Mouse (Mus musculus) neural tube, embryonic 14.5 days (tissue): ENCODE data around the gene Lhx6. TPM values are rescaled to one million over a fixed set of nuclear protein-coding genes. Genes with fewer than 3 reads are reported as not detected.

Source experiments
- ATAC-seq: fragments of 200-750 bp; cut with Nextera tagmentation; 2 replicates; pipeline ENCODE4 v1.8.0; 2017; ENCODE audit warnings: low read depth, mild to moderate bottlenecking, moderate TSS enrichment, moderate library complexity
- H3K27ac ChIP-seq: fragments of 300-500 bp; sonication (generic); 2 replicates; pipeline ENCODE4 v1.5.1; 2014; ENCODE audit warnings: low read depth, mild to moderate bottlenecking, control low read depth, low read length, moderate library complexity, mixed read lengths
- H3K27me3 ChIP-seq: fragments of 300-500 bp; sonication (generic); 2 replicates; pipeline ENCODE4 v1.6.1; 2014; ENCODE audit warnings: low read length; ENCODE audit not compliant: control insufficient read depth, insufficient read depth
- H3K36me3 ChIP-seq: fragments of 300-500 bp; sonication (generic); 2 replicates; pipeline ENCODE4 v1.6.1; 2014; ENCODE audit warnings: low read length, mixed read lengths; ENCODE audit not compliant: control insufficient read depth, insufficient read depth
- H3K4me1 ChIP-seq: fragments of 300-500 bp; sonication (generic); 2 replicates; pipeline ENCODE4 v1.6.1; 2014; ENCODE audit warnings: low read length; ENCODE audit not compliant: control insufficient read depth, insufficient read depth
- H3K4me2 ChIP-seq: fragments of 300-500 bp; sonication (generic); 2 replicates; pipeline ENCODE4 v1.6.1; 2014; ENCODE audit warnings: mild to moderate bottlenecking, low read depth, low read length, control low read depth
- H3K4me3 ChIP-seq: fragments of 300-500 bp; sonication (generic); 2 replicates; pipeline ENCODE4 v1.5.1; 2014; ENCODE audit warnings: low read depth, low read length, control low read depth, mixed read lengths
- H3K9ac ChIP-seq: fragments of 300-500 bp; sonication (generic); replicated peaks from 2 replicates; pipeline ENCODE4 v1.6.1; 2014; ENCODE audit warnings: low read depth, mild to moderate bottlenecking, control low read depth, low read length, mixed read lengths
- H3K9me3 ChIP-seq: fragments of 300-500 bp; sonication (generic); 2 replicates; pipeline ENCODE4 v1.6.1; 2016; ENCODE audit warnings: low read length; ENCODE audit not compliant: control insufficient read depth
- WGBS: fragments of 180-500 bp; shearing (Covaris S2); extraction: QIAGEN DNeasy Blood & Tissue Kit; methylation state at CpG from one replicate; pipeline ENCODE4 v1.1.7; 2014; 5-methylcytosine and 5-hydroxymethylcytosine counted together
- polyA plus RNA-seq: library from polyadenylated mRNA; unstranded; fragments of >200 nt; fragmentation: Nextera tagmentation; extraction: Ambion mirVana; gene quantifications from 2 replicates; pipeline ENCODE4 v1.2.1, GENCODE M21; 2014

Lhx6 gene
- polyA plus RNA-seq, 1 experiment from 2014 or later = not detected

DNA sequence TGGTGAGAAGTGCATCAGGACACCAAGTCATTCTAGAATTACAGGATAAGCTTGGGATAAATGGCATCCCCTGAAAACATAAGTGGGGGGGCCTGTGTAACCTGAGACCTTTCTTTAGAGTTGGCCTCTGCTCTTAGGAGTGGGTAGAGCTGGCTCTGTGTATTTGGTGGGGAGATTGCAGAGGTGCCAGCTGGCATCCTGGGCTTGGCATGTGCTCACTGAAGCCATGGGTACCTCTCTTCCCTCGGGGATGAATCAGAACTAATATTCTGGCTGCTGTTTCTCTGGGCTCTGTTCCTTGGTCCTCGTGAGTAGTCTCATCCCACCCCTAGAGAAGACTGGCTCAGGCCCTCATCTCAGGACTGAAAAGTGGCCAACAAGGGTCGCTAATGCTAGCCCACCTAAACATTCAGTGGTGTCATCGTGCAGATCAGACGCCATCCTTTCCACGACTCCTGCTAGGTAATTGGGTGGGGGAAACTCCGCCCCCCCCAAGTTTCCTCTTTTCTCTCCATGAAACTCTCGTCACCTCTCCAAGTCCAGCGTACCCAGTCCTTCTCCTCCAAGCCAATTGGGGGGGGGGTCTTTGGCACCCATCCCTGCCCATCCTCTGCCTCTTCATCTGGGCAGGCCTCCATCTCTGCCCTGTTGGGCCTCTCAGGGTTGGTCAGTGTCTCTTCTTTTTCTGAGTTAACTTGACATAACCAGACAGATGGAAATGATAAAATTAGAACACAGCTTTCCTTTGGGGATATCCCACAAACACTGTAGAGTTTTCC is 22.2 kb downstream of the Lhx6 start:
- no peak overlapping the region for H3K4me2 ChIP-seq
- H3K9ac ChIP-seq = no peak overlapping the region
- 0 out of 2 replicates have a peak, but pooled peaks cover 3% of the 10 kb centered on the region for H3K27me3 ChIP-seq
- no peaks in the 10 kb centered on the region for H3K4me1 ChIP-seq
- H3K27ac ChIP-seq = no peak overlapping the region
- 73% methylated on average over 9 of the region's 9 CpGs for WGBS
- no peaks in the 10 kb centered on the region for H3K9me3 ChIP-seq
- no peaks in the 10 kb centered on the region for H3K36me3 ChIP-seq
- no peak for ATAC-seq
- H3K4me3 ChIP-seq = no peak overlapping the region

DNA sequence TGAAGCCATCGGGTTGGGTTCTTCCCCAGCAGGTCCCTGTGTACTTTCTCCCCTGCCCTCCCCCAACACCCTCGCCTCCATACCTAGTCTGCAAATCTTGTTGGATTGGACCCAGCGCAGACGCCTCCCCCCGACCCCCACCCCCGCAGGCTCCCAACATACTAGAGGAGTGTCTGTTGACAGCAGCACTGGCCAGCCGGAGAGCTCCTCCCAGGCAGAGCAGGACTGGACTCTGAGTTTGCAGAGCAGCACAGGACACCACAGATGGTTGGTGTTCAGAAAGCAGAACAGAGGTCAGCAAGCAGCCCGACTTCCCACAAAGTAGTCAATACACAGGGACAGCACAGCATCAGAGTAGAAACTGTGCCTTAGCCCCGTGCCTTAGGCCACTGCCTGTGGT is 23.8 kb downstream of the Lhx6 start:
- Histone ChIP-seq H3K4me2 (no peak overlapping the region), H3K4me1 (peaks cover 6% of the 10 kb centered on the region; the same call in 1 of the 2 replicates), H3K9me3 (no peaks in the 10 kb centered on the region), H3K9ac (no peak overlapping the region), H3K27me3 (no peaks in the 10 kb centered on the region), H3K4me3 (no peak overlapping the region), H3K36me3 (no peaks in the 10 kb centered on the region), H3K27ac (no peak overlapping the region)
- WGBS = 45% methylated on average over 9 of the region's 9 CpGs
- no peak for ATAC-seq

DNA sequence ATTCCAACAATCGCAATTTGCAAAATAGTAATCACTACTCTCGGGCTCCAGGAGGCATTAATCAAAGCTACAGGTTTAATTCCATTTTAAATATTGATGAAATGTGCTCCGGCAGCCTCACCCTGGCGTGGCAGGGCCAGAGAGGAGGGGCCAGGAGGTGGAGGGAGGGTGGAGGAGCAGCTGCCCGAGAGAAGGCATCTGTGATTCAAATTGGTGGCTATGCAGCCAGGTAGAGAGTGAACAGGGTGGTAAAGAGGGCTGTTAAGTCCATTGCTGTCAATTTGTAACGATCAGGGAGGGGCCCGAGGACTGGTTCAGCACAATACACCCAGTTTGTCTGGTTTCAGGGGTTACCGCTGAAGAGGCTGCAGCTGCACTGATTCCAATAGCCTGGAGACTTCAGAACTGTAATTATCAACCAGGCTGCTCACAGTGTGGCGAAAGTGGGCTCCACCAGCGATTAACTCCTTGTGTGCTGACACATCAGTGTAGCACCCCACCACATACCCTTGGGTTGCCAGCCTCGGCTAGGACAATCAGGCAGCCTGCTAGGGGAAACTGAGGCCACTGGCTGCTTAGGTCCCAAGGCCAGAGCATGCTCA is 27.9 kb downstream of the Lhx6 start:
- 0 out of 2 replicates have a peak overlapping the region, but pooled peaks have one; percentile 1 for H3K4me3 ChIP-seq
- H3K36me3 ChIP-seq = no peaks in the 10 kb centered on the region
- no peaks in the 10 kb centered on the region for H3K9me3 ChIP-seq
- no peaks in the 10 kb centered on the region for H3K27me3 ChIP-seq
- H3K4me1 ChIP-seq = peaks cover 6% of the 10 kb centered on the region; the same call in 1 of the 2 replicates
- peak; percentile 72 for ATAC-seq
- peak overlapping the region; percentile 35 for H3K4me2 ChIP-seq
- no peak overlapping the region for H3K27ac ChIP-seq
- H3K9ac ChIP-seq = peak overlapping the region; percentile 9; the same call in 1 of the 2 replicates
- WGBS = 9% methylated on average over 11 of the region's 11 CpGs

DNA sequence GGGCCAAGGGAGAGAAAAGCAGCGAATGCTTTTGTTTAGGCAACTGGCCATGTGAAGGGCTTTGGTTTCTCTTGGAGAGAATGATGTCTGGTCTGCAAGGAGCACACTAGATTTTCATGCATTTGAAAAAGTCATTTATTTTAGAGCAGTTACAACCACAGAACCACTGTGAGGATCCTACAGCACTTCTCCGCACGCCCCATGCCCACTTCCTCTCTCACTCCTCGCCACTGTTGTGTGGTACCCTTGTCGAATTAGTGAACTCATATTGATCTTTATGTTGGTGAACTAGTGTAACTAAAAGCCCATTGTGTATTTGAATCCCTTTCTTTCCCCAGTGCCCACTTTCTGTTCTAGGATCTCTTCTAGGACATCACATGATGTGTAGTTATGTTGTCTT is 30.0 kb downstream of the Lhx6 start:
- Histone ChIP-seq H3K36me3 (no peaks in the 10 kb centered on the region), H3K9ac (no peak overlapping the region), H3K4me3 (no peak overlapping the region), H3K27ac (no peak overlapping the region), H3K27me3 (no peaks in the 10 kb centered on the region; the same call in 1 of the 2 replicates), H3K4me2 (no peak overlapping the region), H3K4me1 (peaks cover 6% of the 10 kb centered on the region; the same call in 1 of the 2 replicates), H3K9me3 (no peaks in the 10 kb centered on the region)
- ATAC-seq = no peak
- WGBS = 89% methylated on average over 5 of the region's 5 CpGs

DNA sequence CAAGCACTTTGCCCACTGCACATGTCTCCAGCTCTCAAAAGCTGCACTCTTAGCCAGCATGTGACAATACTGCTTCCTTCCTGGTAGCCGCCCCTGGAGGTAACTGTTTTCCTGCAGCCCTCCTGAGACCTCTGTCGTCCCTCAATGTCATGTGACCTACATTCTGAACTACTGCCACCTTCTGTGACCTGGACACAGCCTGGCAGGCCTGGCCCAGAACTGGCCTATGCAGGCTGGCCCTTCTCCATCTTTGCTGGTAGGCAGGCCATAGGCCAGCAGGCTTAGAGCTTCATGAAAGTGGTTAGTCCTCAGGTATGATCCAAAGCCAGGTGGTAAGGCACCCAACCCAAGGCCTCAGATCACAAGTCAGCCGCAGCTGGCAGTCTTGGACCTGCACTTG is 31.4 kb downstream of the Lhx6 start:
- Histone ChIP-seq H3K36me3 (no peaks in the 10 kb centered on the region), H3K9ac (no peak overlapping the region), H3K27me3 (no peaks in the 10 kb centered on the region; the same call in 1 of the 2 replicates), H3K4me2 (no peak overlapping the region), H3K9me3 (no peaks in the 10 kb centered on the region), H3K27ac (no peak overlapping the region), H3K4me1 (peaks cover 6% of the 10 kb centered on the region; the same call in 1 of the 2 replicates), H3K4me3 (no peak overlapping the region)
- no peak for ATAC-seq
- whole genome bisulfite sequencing = 58% methylated on average over 3 of the region's 3 CpGs

DNA sequence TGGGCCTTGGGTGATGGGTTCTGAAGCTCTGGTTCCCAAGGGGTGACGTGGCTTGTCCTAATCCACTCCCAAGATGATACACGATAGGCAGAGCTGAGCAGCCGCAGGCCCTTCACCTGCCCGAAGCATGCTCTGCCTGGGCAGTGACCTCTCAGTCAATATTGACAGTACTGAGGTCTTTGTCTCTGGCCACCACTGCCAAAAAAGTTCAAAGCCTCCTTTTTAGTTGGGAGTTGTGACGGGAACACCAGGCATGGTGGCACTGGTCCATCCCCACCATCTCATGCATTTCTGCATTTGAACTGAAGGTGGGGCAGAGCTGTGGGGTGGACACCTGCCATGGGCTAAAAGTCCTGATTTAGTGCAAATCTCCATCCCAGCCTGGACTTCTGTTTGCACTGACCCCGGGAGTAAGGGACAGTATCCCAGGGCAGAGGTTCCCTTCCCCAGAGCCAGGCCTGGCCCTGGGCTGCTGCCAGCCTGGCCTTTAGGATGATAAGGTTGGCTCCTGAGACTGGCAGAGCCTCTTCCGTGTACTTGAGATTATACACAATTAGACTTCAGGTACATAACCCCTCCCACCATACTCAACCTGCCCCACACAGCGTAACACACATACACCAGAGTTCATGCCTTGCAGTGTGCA is 33.4 kb downstream of the Lhx6 start:
- Histone ChIP-seq H3K4me2 (no peak overlapping the region), H3K9ac (no peak overlapping the region), H3K27me3 (no peaks in the 10 kb centered on the region; the same call in 1 of the 2 replicates), H3K36me3 (no peaks in the 10 kb centered on the region), H3K9me3 (no peaks in the 10 kb centered on the region), H3K4me3 (no peak overlapping the region), H3K27ac (no peak overlapping the region), H3K4me1 (peaks cover 3% of the 10 kb centered on the region; the same call in 1 of the 2 replicates)
- no peak for ATAC-seq
- 91% methylated on average over 8 of the region's 8 CpGs for WGBS

DNA sequence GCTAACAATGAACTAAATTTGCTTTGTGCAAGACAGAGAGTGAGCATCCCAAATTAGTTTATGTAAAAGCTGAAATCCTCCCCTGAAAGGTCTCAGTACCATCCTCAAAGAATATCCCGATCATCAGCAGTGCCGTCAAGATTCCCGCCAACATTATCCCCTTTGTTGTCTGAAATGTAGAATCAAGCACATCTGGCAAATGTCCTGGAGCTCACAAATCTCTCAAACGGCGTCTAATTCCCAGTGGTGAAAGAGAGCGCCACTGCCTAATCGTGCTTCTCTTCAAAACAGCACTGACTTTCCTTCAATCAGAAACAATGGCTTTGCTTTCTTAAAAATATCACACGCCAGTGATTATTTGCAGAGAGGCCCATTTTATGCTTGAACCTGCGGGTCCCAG is 38.1 kb downstream of the Lhx6 start:
- H3K27me3 ChIP-seq = no peaks in the 10 kb centered on the region; the same call in 1 of the 2 replicates
- H3K4me2 ChIP-seq = no peak overlapping the region
- H3K4me3 ChIP-seq = no peak overlapping the region
- no peak overlapping the region; the same call in 1 of the 2 replicates for H3K27ac ChIP-seq
- no peaks in the 10 kb centered on the region for H3K9me3 ChIP-seq
- ATAC-seq = no peak
- no peak overlapping the region for H3K9ac ChIP-seq
- H3K4me1 ChIP-seq = peaks cover 3% of the 10 kb centered on the region; the same call in 1 of the 2 replicates
- H3K36me3 ChIP-seq = no peaks in the 10 kb centered on the region
- 29% methylated on average over 9 of the region's 9 CpGs for WGBS

DNA sequence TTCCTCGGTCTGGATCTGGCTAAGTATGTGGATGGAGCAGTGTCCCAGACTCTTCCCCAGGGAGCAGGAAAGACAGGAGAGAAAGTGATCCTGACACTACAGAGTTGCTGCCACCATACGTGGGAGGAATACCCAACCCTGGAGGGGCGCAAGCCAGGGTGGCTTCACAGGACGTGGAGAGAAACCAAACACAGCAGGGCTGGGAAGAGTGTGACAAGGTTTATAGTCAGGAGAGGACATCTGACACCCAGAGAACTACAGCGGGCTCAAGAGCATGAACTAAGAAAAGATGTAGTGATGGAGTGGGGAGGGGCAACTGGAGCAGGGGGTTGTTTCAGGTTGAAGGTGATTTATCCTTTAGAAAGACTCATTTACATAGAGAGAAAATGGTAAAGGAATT is 43.8 kb downstream of the Lhx6 start:
- WGBS = 70% methylated on average over 5 of the region's 5 CpGs
- H3K4me2 ChIP-seq = no peak overlapping the region

DNA sequence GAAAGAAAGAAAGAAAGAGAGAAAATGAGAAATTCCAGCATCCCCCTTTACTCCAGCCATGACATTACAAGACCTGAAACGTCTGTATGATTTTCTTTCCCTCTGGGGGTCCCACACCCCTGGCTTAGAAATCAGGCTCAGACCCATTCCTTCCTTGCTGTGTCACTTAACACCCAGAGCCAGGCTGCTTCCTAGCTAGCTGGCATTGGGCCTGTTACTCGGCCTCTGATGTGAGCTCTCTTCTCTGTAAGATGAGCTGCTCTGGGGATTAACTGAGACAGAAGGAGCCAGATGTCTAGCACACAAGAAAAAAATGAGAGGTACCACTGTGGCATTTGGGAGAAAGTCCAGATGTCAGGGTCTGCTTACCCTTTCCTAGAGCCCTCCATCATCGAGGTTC is 49.0 kb downstream of the Lhx6 start:
- Histone ChIP-seq H3K27me3 (no peaks in the 10 kb centered on the region), H3K4me1 (no peaks in the 10 kb centered on the region), H3K36me3 (no peaks in the 10 kb centered on the region), H3K4me2 (no peak overlapping the region), H3K9ac (no peak overlapping the region), H3K9me3 (no peaks in the 10 kb centered on the region), H3K4me3 (no peak overlapping the region), H3K27ac (no peak overlapping the region)
- 59% methylated on average over 3 of the region's 3 CpGs for WGBS
- no peak for ATAC-seq

More for the DNA sequence above, 43.8 kb downstream of the Lhx6 start:
- no peak overlapping the region for H3K9ac ChIP-seq
- no peak overlapping the region for H3K27ac ChIP-seq
- H3K9me3 ChIP-seq = no peaks in the 10 kb centered on the region
- no peaks in the 10 kb centered on the region for H3K4me1 ChIP-seq
- no peak overlapping the region for H3K4me3 ChIP-seq
- no peak for ATAC-seq
- H3K27me3 ChIP-seq = no peaks in the 10 kb centered on the region
- no peaks in the 10 kb centered on the region for H3K36me3 ChIP-seq
